Mouse (Mus musculus) liver, adult 2 months (tissue): ENCODE results near the gene Rspo1. TPM values are rescaled to one million over a fixed set of nuclear protein-coding genes. Genes with fewer than 3 reads are reported as not detected.

ENCODE experiments used
- DNase-seq: peaks from one replicate; pipeline ENCODE4 v3.0.0-alpha.2; 2011; ENCODE audit warnings: low read depth, low spot score; ENCODE audit errors: extremely low read depth
- H3K27ac ChIP-seq: fragments of 200-500 bp; replicated peaks from 2 replicates; pipeline ENCODE4 v1.5.1; 2012; ENCODE audit warnings: low read depth, mild to moderate bottlenecking, control low read depth, inconsistent platforms, low read length; ENCODE audit not compliant: insufficient read depth
- H3K27me3 ChIP-seq: fragments of 200-500 bp; 2 replicates; pipeline ENCODE4 v1.6.1; 2012; ENCODE audit warnings: mild to moderate bottlenecking, moderate library complexity, low read length, inconsistent platforms; ENCODE audit not compliant: control insufficient read depth, insufficient read depth
- H3K36me3 ChIP-seq: fragments of 200-500 bp; 2 replicates; pipeline ENCODE4 v1.6.1; 2012; ENCODE audit warnings: low read length, inconsistent platforms; ENCODE audit not compliant: control insufficient read depth, insufficient read depth
- H3K4me1 ChIP-seq: fragments of 200-500 bp; 2 replicates; pipeline ENCODE4 v1.6.1; 2011; ENCODE audit warnings: low read length; ENCODE audit not compliant: control insufficient read depth, insufficient read depth
- H3K4me3 ChIP-seq: fragments of 200-500 bp; 2 replicates; pipeline ENCODE4 v1.5.1; 2011; ENCODE audit warnings: low read depth, mild to moderate bottlenecking, control low read depth, low read length, moderate library complexity; ENCODE audit not compliant: insufficient read depth
- H3K79me2 ChIP-seq: fragments of 200-500 bp; 2 replicates; pipeline ENCODE4 v1.6.1; 2012; ENCODE audit warnings: inconsistent platforms, mild to moderate bottlenecking, low read length, moderate library complexity; ENCODE audit not compliant: control insufficient read depth, insufficient read depth
- H3K9ac ChIP-seq: fragments of 200-500 bp; 2 replicates; pipeline ENCODE4 v1.6.1; 2012; ENCODE audit warnings: low read depth, mild to moderate bottlenecking, control low read depth, inconsistent platforms, low read length
- CTCF ChIP-seq: fragments of 200-500 bp; IDR thresholded peaks from 2 replicates; pipeline ENCODE4 v1.5.1; 2011; ENCODE audit warnings: low read depth, low read length, control low read depth
- POLR2A ChIP-seq: fragments of 200-500 bp; IDR thresholded peaks from 2 replicates; pipeline ENCODE4 v1.6.1; 2011; ENCODE audit warnings: low read length, control low read depth; ENCODE audit not compliant: insufficient read depth; ENCODE audit errors: extremely low read depth
- WGBS: fragments of 180-500 bp; shearing (Covaris S2); methylation state at CpG from one replicate; pipeline ENCODE4 v1.1.7; 2018; 5-methylcytosine and 5-hydroxymethylcytosine counted together
- polyA plus RNA-seq: library from polyadenylated mRNA; depleted of rRNA; stranded (reverse); fragments of >200 nt; gene quantifications from 2 replicates; pipeline ENCODE4 v1.2.3, GENCODE M21; 2012
- total RNA-seq: library from RNA; depleted of rRNA; stranded (reverse); fragments of >200 nt; gene quantifications from 2 replicates; pipeline ENCODE4 v1.2.3, GENCODE M21; 2014

Gene Rspo1
- total and polyA plus RNA-seq, 2 experiments: 0.09 to 0.56 TPM

DNA sequence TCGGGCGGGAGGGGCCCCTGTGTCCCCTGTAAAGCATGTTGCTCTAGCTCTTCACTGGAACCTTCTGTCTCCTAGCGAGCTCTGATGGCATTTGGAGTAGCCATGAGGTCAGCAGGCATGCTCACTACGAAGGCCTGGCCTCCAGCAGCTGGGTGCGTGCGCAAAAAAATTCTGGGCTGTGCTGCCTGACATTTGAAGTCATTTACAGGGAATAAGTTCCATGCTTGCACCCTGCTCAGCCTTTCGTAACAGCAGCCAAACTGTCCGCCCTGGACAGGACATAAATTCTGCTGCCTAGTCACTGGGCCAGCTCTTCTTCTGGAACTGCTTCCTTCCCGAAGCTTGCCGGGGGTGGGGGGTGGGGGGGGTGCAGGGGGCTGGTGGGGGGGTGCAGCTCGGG is 27.2 kb upstream of the Rspo1 start:
- Histone ChIP-seq H3K36me3 (no peaks in the 10 kb centered on the region), H3K27ac (no peak overlapping the region), H3K27me3 (no peaks in the 10 kb centered on the region; the same call in 1 of the 2 replicates), H3K79me2 (no peaks in the 10 kb centered on the region), H3K4me1 (no peaks in the 10 kb centered on the region), H3K4me3 (no peak overlapping the region), H3K9ac (no peak overlapping the region)
- no peak for TF ChIP-seq POLR2A
- TF ChIP-seq CTCF: no peak
- no peak for DNase-seq
- WGBS: 60% methylated on average over 11 of the region's 11 CpGs

DNA sequence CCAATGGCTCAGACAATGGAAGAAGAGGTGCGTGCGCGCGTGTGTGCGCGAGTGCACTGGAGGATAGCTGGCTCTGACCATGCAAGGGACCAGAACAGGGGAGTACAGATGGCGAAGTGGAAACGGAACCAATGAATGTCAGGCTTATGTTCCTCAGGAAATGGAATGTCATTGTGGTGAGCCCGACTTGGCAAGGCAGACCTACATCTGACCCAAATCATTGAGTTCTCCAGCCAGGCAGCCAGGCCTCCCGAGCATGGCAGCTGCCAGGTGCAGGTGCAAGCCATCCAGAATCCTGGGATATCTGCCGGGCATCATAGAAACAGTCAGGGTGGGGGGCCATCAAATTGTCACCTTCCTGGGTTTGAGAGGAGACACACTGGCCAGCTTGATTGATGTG is 25.3 kb upstream of the Rspo1 start:
- TF ChIP-seq POLR2A (no peak), CTCF (no peak)
- Histone ChIP-seq H3K27me3 (no peaks in the 10 kb centered on the region; the same call in 1 of the 2 replicates), H3K79me2 (no peaks in the 10 kb centered on the region), H3K9ac (no peak overlapping the region), H3K4me3 (no peak overlapping the region), H3K27ac (no peak overlapping the region), H3K36me3 (no peaks in the 10 kb centered on the region), H3K4me1 (no peaks in the 10 kb centered on the region)
- WGBS: 86% methylated on average over 11 of the region's 11 CpGs
- DNase-seq: no peak

DNA sequence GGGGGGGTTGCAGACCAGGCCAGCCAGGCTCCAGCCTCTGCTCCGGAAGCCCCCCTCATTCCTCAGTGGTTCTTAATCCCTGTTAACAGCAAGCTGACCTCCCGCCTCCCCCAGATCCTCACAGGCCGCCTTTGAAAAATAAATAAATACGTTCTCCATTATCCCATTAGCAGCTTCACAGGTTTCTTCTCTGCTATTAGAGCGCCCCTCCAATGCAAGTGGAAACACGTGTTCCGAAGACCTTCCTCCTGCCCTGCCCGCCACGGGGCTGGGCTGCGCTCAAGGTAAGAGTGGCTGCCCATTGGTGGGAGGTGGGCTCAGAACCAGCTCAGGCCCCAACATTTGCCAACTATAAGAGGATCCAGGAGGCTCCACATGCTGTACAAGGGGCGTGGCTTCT is 23.7 kb upstream of the Rspo1 start:
- TF ChIP-seq CTCF: no peak
- TF ChIP-seq POLR2A: no peak
- DNase-seq: no peak
- H3K79me2 ChIP-seq: no peaks in the 10 kb centered on the region
- WGBS: 44% methylated on average over 11 of the region's 11 CpGs
- H3K9ac ChIP-seq: no peak overlapping the region
- H3K36me3 ChIP-seq: no peaks in the 10 kb centered on the region
- no peak overlapping the region for H3K27ac ChIP-seq
- H3K27me3 ChIP-seq: no peaks in the 10 kb centered on the region; the same call in 1 of the 2 replicates
- H3K4me3 ChIP-seq: no peak overlapping the region
- H3K4me1 ChIP-seq: no peaks in the 10 kb centered on the region

DNA sequence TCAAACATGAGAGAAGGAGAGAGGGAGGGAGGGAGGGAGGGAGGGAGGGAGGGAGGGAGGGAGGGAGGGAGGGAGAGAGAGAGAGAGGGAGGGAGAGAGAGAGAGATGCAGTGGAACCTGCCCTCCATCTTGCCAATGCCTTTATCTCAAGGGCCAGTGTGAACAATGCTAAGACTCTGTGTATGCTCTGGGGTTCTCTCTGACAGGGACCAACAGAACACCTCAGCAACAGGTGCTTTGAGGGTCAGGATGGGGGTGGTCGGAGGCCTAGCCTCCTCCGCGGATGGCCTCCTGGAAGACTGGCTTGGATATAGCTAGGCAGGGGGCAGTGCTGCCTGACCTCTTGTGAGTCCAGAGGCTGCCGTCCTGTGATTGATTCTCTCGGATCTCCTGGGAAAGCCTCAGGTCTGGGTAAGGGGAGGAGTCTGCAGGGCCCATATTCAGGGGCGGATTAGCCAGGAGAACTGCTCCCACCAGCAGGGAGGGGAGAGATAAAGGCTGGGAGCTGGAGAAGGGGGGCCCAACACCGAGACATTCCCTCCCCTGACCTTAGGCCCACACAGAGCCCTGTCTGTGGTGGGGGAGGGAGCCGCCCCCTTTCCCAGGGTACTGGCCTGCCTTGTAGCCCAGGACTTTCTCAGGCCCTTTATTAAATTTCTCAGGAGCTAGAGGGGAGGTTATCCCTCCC is 21.2 kb upstream of the Rspo1 start:
- H3K9ac ChIP-seq: no peak overlapping the region

DNA sequence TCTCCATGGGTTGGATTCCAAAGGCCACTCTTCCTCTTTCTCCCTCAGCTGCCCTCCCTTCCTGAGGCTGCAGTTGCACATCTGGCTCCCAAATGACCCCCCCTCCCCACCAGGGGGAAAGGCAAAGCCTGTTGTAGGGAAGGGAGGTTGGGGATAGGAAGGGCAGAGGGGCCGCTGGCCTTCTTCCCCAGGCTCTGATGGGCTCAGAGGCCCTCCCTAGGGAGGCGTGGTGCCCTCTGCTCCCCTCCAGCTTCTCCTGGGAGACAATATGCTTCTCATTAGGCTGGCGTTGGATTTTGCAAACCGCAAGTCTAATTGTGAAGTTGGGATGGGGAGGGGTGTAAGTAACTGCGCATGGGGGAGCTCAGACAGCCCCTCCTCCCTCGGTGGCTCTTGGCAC is 17.5 kb upstream of the Rspo1 start:
- WGBS: 72% methylated on average over 6 of the region's 6 CpGs

More for the DNA sequence above, 21.2 kb upstream of the Rspo1 start:
- no peaks in the 10 kb centered on the region for H3K4me1 ChIP-seq
- no peaks in the 10 kb centered on the region for H3K79me2 ChIP-seq
- TF ChIP-seq CTCF (no peak), POLR2A (no peak)
- H3K27ac ChIP-seq: no peak overlapping the region
- 38% methylated on average over 8 of the region's 8 CpGs for whole genome bisulfite sequencing
- DNase-seq: no peak
- H3K4me3 ChIP-seq: no peak overlapping the region
- H3K27me3 ChIP-seq: no peaks in the 10 kb centered on the region; the same call in 1 of the 2 replicates
- H3K36me3 ChIP-seq: no peaks in the 10 kb centered on the region

DNA sequence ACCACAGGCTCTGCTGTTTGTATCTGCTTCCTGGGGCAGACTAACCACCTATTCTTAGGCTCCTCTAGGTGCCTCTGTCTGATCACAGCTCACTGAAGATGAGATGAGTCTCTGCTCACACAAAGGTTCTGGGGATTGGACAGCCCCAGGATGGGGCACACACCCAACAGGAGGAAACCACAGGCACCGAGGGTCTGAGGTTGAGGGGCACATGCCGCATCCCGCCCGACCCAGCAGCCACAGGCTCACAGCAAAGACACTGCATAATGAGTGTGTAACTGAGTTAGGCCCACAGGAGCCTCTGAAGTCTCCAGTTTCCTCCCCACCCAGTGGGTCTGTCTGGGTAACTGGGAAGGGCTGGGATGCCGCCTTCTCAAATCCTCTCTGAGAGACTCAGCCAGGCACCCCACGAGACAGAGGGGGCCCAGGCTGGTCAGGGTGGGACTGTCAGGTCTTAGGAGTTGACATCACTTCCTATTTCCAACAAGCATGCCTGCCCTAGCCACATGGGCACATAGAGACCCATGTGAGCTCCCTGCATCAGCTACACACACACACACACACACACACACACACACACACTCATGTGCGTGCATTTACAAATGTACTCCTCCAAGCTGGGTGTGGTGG is 16.9 kb upstream of the Rspo1 start:
- 79% methylated on average over 7 of the region's 7 CpGs for WGBS
- no peaks in the 10 kb centered on the region for H3K4me1 ChIP-seq
- no peak overlapping the region for H3K27ac ChIP-seq
- no peak overlapping the region for H3K9ac ChIP-seq
- no peak for TF ChIP-seq CTCF
- TF ChIP-seq POLR2A: no peak
- no peaks in the 10 kb centered on the region for H3K79me2 ChIP-seq
- no peaks in the 10 kb centered on the region for H3K27me3 ChIP-seq
- H3K36me3 ChIP-seq: no peaks in the 10 kb centered on the region
- DNase-seq: no peak
- no peak overlapping the region for H3K4me3 ChIP-seq

More for the DNA sequence above, 17.5 kb upstream of the Rspo1 start:
- no peaks in the 10 kb centered on the region for H3K27me3 ChIP-seq
- H3K9ac ChIP-seq: no peak overlapping the region
- H3K36me3 ChIP-seq: no peaks in the 10 kb centered on the region
- no peaks in the 10 kb centered on the region for H3K4me1 ChIP-seq
- DNase-seq: no peak
- H3K79me2 ChIP-seq: no peaks in the 10 kb centered on the region
- H3K27ac ChIP-seq: no peak overlapping the region
- H3K4me3 ChIP-seq: no peak overlapping the region
- no peak for TF ChIP-seq CTCF
- no peak for TF ChIP-seq POLR2A
